Mouse (Mus musculus) small intestine, adult 2 months (tissue): Measurements from ENCODE around the gene Ccdc30.

ENCODE experiments used
- CTCF ChIP-seq: fragments of 200-500 bp; IDR thresholded peaks from 2 replicates; pipeline ENCODE4 v1.5.1; 2012; ENCODE audit warnings: low read depth, mild to moderate bottlenecking, control low read depth, inconsistent platforms, low read length, moderate library complexity, mixed read lengths; ENCODE audit not compliant: insufficient replicate concordance, insufficient read length; ENCODE audit errors: extremely low read depth
- POLR2A ChIP-seq: fragments of 200-500 bp; IDR thresholded peaks from 2 replicates; pipeline ENCODE4 v1.6.1; 2012; ENCODE audit warnings: low read depth, mild to moderate bottlenecking, control low read depth, inconsistent platforms, low read length, moderate library complexity

GRCm38 (mm10) chr4:119295134-119295453 is 120.2 kb downstream of the Ccdc30 start:
- TF ChIP-seq CTCF (no peak), POLR2A (no peak)
